Mouse (Mus musculus) CD4-positive, CD25-positive, alpha-beta regulatory T cell, adult 4 months (primary cell): Measurements from ENCODE around the gene Cnep1r1. TPM values are rescaled to one million over a fixed set of nuclear protein-coding genes. Genes with fewer than 3 reads are reported as not detected.
A peak's percentile ranks its signal among the peaks of the same experiment; 100 is the strongest.

Experiments
- ATAC-seq: one replicate; pipeline ENCODE4 v1.8.0; 2017
- polyA plus RNA-seq, 2 experiments: library from polyadenylated mRNA; unstranded; fragments of 100-300 nt; shearing (Covaris generic); gene quantifications; one replicate each; pipeline ENCODE4 v1.2.1; 2017

Cnep1r1 gene
- 10 to 100 TPM; 21.2 to 50.4 TPM for polyA plus RNA-seq

- peak; percentile 98 for ATAC-seq
Measured at GRCm38 (mm10) chr8:88118456-88119036, at the start of gene Cnep1r1. Gene Cnep1r1 (plus strand): TSS chr8:88118769.

- no peak for ATAC-seq
Measured at GRCm38 (mm10) chr8:88082183-88082582, 36.4 kb upstream of the Cnep1r1 start.

GRCm38 (mm10) chr8:88088006-88088405 lies 30.6 kb upstream of the Cnep1r1 start:
- no peak for ATAC-seq

GRCm38 (mm10) chr8:88091661-88092060 lies 26.9 kb upstream of the Cnep1r1 start:
- no peak for ATAC-seq

DNA sequence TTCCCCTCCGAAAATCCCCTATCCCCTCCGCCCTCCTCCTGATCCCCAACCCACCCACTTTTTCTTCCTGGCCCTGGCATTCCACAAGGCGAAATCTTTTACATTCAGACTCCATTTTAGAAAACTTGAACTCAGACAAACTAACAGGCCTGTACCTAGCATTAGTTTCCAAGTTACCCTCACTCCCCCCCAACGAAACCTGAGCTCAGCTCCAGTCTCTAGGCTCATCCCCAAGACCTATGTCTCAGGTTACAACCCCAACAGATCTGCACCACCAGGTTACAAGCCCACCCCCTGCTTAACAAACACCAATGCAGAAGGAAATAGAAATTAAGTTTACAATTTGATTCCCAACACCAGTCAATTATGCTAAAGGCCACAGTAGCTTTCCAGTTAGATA lies 25.2 kb upstream of the Cnep1r1 start:
- no peak for ATAC-seq

- no peak for ATAC-seq
Measured at GRCm38 (mm10) chr8:88098856-88099255, 19.7 kb upstream of the Cnep1r1 start.

DNA sequence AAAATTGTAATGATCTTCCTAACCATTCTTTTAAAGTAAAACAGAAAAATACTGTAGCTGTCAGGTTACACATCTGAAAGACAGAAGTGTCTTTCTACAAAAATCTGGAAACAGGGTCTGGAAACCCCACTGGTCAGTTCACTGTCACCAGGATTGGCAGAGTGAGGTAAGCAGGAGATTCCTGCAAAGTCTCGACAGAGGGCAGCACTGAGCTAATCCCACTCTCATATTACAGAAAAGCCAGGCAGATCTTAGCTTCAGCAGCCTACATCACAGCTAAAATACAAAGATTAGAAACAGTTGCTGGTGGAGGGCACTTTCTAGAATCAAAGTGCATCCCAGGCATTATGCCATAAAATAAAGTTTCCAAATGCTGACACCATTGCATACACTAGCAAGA lies 19.0 kb upstream of the Cnep1r1 start:
- no peak for ATAC-seq

DNA sequence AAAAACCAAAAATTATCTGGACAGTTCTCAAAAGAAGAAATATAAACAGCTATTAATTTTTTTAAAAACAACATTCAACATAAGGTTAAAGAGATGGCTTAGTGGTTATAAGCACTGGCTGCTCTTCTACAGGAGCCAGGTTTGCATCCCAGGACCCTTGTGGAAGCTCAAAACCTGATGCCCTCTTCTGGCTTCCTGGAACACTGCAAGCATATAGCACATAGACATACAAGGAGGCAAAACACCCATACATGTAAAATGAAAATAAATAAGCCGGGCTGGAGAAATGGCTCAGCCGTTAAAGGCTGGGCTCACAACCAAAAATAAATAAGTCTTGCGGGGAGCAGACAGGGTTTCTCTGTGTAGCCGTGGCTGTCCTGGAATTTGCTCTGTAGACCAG lies 9.3 kb upstream of the Cnep1r1 start:
- no peak for ATAC-seq

- ATAC-seq, result peak; percentile 13
Measured at GRCm38 (mm10) chr8:88119076-88119475, 507 bp downstream of the Cnep1r1 start.

GRCm38 (mm10) chr8:88124850-88125249 lies 6.3 kb downstream of the Cnep1r1 start:
- no peak for ATAC-seq

DNA sequence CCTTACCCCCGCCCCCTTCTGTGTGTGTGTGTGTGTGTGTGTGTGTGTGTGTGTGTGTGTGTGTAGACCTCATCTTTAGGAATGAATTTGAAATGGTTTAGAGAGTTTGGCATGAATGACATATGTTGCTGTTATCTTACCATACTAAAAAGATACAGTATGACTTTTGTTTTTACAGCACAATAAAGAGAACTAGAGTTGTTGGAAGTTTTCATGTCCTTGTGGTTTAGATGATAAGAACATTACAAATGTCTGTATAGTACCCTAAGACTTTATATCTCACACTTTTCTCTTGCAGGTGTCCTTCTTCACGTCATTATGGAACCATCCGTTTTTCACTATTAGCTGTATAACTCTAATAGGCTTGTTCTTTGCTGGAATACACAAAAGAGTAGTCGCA lies 10.8 kb downstream of the Cnep1r1 start:
- ATAC-seq, result no peak

- ATAC-seq, result no peak
Measured at GRCm38 (mm10) chr8:88130754-88131317, 12.3 kb downstream of the Cnep1r1 start.

DNA sequence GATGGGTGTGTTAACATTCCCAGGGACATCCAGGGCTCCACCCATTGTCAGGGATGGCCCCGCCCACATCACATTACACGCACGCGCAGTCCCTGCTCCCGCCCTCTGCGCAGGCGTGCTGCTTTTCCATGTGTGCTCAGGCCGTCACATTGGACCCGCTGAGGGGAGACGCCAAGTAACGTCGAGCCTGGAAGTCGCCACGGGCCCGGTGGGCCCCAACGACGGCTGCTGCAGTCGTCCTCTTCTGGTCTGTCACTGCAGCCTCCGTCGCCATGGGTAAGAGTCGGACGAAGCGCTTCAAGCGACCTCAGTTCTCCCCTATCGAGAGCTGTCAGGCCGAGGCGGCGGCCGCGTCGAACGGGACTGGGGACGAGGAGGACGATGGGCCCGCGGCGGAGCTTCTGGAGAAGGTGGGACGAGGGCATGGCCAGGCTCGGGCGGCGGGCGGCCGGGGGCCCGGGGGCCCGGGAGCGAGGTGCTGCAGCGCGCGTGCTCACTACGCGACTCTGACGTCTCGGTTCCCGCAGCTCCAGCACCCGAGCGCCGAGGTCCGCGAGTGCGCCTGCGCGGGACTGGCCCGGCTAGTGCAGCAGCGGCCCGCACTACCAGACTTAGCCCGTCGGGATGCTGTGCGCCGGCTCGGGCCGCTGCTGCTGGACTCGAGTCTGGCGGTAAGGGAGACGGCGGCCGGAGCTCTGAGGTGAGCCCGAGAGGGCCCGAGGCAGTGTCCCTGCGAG lies 19.3 kb downstream of the Cnep1r1 start, which contains the start of gene Heatr3:
TSS of gene Heatr3 (plus strand) at position 108 of the 737 bp plus-strand sequence.
- ATAC-seq, result peak; percentile 94

DNA sequence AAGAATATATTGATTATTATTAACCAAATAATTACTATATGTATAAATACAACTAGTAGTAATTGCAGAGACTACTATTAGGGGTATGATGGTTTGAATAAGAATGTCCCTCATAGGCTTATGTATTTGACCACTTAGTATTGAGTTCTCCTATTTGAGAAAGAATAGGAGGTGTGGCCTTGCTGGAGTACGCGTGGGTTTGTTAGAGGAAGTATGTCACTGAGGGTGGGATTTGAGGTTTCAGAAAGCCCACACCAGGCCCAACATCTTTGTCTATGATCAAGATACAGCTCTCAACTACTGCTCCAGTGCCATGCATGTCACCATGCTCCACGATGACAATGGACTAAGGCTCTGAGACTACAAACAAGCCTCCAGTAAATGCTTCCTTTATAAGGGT lies 20.7 kb downstream of the Cnep1r1 start:
- ATAC-seq, result no peak

GRCm38 (mm10) chr8:88141629-88142028 lies 23.1 kb downstream of the Cnep1r1 start:
- ATAC-seq, result no peak

GRCm38 (mm10) chr8:88144041-88144440 lies 25.5 kb downstream of the Cnep1r1 start:
- ATAC-seq, result no peak

DNA sequence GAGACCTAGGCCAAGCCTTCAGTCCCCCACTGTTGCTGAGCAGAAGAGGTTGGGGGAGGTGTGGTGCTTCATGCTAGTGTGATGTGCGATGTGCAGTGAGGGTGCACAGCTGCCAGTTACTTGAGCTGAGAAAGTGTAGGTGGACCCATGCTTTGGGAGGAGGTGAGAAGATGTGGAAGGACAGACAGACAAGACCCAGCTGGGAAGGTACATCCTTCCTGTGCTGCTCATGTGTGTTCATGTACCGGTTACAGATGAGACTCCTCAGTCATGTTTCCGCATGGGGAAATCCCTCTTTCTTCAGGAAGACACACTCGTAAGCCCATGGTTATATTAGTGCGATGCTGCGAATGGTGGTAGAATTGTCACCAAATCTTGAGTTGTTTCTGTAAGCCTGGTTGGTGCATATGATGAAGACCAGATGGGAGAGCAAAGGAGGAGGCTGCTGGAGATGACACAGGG lies 32.4 kb downstream of the Cnep1r1 start:
- ATAC-seq, result peak; percentile 98

DNA sequence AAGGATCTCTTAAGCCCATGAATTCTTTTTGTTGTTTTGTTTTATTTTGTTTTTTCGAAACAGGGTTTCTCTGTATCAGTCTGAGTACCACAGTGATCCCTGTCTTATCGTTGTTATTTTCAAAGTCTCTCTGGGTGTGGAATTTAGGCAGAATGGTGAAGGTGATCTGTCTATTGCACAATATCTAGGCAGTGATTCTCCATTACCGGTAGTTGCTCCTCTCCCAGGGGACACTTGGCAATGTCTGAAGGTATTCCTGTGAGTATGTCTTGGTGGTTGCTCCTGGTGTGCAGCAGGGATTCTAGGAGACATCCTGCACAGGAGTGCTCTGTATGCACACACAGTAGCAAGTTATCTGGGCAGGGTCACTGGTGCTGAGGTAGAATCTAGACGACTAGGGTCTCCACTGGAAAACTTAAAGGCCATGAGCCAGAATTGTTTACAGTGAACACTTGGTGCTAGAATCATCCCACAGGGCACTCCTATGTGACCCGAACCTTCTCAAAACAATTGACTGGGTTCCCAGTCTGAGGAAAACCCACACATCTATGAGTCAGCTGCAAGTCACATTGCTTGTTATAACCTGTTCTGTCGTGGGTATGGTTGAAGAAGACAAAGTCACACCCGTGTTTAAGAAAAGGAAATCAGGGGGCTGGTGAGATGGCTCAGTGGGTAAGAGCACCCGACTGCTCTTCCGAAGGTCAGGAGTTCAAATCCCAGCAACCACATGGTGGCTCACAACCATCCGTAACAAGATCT lies 41.8 kb downstream of the Cnep1r1 start:
- no peak for ATAC-seq

- ATAC-seq, result peak; percentile 81
Measured at GRCm38 (mm10) chr8:88161439-88161838, 42.9 kb downstream of the Cnep1r1 start.

GRCm38 (mm10) chr8:88175264-88175663 lies 56.7 kb downstream of the Cnep1r1 start:
- no peak for ATAC-seq

GRCm38 (mm10) chr8:88177291-88177690 lies 58.7 kb downstream of the Cnep1r1 start:
- no peak for ATAC-seq

DNA sequence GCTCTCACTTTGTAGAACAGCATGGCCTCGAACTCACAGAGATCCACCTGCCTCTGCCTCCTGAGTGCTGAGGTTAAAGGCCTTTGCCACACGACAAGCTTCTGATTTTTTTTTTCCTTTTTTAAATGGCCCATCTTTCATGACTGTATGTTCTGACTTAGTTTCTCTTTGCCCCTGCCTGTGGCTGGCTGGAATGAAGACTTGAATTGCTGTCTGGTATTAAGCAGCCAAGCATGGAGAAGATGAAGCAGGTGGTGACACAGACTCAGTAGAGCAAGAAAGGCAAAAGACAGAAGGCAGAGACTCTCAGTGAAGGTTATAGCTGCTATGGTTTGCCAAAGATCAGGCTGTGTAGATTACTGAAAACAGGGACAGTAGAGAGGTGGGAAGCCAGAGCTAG lies 64.6 kb downstream of the Cnep1r1 start:
- ATAC-seq, result no peak
